Mouse (Mus musculus) hindbrain, embryonic 14.5 days (tissue): ENCODE data around the gene Hmgcs1. TPM values are rescaled to one million over a fixed set of nuclear protein-coding genes. Genes with fewer than 3 reads are reported as not detected.
"Not testable (repeated sequence)": the region's sequence is repeated elsewhere in the genome, so short reads cannot be mapped to it uniquely, and the experiment has no call there.

Experiments
- ATAC-seq: fragments of 200-750 bp; cut with Nextera tagmentation; 2 replicates; pipeline ENCODE4 v1.8.0; 2017; ENCODE audit warnings: moderate number of reproducible peaks, mild to moderate bottlenecking, moderate TSS enrichment, moderate library complexity; ENCODE audit not compliant: low FRiP score
- DNase-seq: peaks from one replicate; pipeline ENCODE4 v3.0.0-alpha.2; 2015; ENCODE audit warnings: low spot score
- H3K27ac ChIP-seq: fragments of 300-500 bp; sonication (generic); 2 replicates; pipeline ENCODE4 v1.5.1; 2014; ENCODE audit warnings: mild to moderate bottlenecking, moderate library complexity
- H3K27me3 ChIP-seq: fragments of 300-500 bp; sonication (generic); 2 replicates; pipeline ENCODE4 v1.6.1; 2014; ENCODE audit warnings: mild to moderate bottlenecking, low read length, mixed read lengths; ENCODE audit not compliant: control insufficient read depth, insufficient read depth
- H3K36me3 ChIP-seq: fragments of 300-500 bp; sonication (generic); replicated peaks from 2 replicates; pipeline ENCODE4 v1.6.1; 2014; ENCODE audit not compliant: control insufficient read depth, insufficient read depth
- H3K4me1 ChIP-seq: fragments of 300-500 bp; sonication (generic); replicated peaks from 2 replicates; pipeline ENCODE4 v1.6.1; 2014; ENCODE audit warnings: antibody characterized with exemption, low read length, mixed read lengths; ENCODE audit not compliant: control insufficient read depth, insufficient read depth
- H3K4me2 ChIP-seq: fragments of 300-500 bp; sonication (generic); replicated peaks from 2 replicates; pipeline ENCODE4 v1.6.1; 2014; ENCODE audit warnings: mild to moderate bottlenecking, moderate library complexity
- H3K4me3 ChIP-seq: fragments of 300-500 bp; sonication (generic); replicated peaks from 2 replicates; pipeline ENCODE4 v1.5.1; 2014; ENCODE audit warnings: mild to moderate bottlenecking, low read length
- H3K9ac ChIP-seq: fragments of 300-500 bp; sonication (generic); 2 replicates; pipeline ENCODE4 v1.6.1; 2014
- H3K9me3 ChIP-seq: fragments of 300-500 bp; sonication (generic); 2 replicates; pipeline ENCODE4 v1.6.1; 2016; ENCODE audit warnings: low read length; ENCODE audit not compliant: control insufficient read depth
- WGBS: fragments of 180-500 bp; shearing (Covaris S2); extraction: QIAGEN DNeasy Blood & Tissue Kit; methylation state at CpG from one replicate; pipeline ENCODE4 v1.1.7; 2014; 5-methylcytosine and 5-hydroxymethylcytosine counted together
- polyA plus RNA-seq: library from polyadenylated mRNA; unstranded; fragments of >200 nt; fragmentation: Nextera tagmentation; extraction: Ambion mirVana; gene quantifications from 2 replicates; pipeline ENCODE4 v1.2.1, GENCODE M21; 2014

Gene Hmgcs1
- polyA plus RNA-seq, 1 experiment from 2014 or later: 533 TPM

- ATAC-seq: no peak
- peaks cover 57% of the 10 kb centered on the region for H3K4me1 ChIP-seq
- H3K9me3 ChIP-seq: no peaks in the 10 kb centered on the region
- H3K4me3 ChIP-seq: no peak overlapping the region; the same call in 1 of the 2 replicates
- no peak overlapping the region for H3K9ac ChIP-seq
- peaks cover 38% of the 10 kb centered on the region for H3K36me3 ChIP-seq
- WGBS: 65% methylated on average over 4 of the region's 4 CpGs
- no peak overlapping the region for H3K27ac ChIP-seq
- no peaks in the 10 kb centered on the region for H3K27me3 ChIP-seq
- no peak for DNase-seq
- peak overlapping the region; percentile 27 for H3K4me2 ChIP-seq
Measured at GRCm38 (mm10) chr13:119695676-119696075, 5.5 kb downstream of the Hmgcs1 start.

- Histone ChIP-seq H3K4me2 (no peak overlapping the region), H3K4me1 (peaks cover 54% of the 10 kb centered on the region)
- ATAC-seq: no peak
Measured at GRCm38 (mm10) chr13:119696496-119696895, 6.3 kb downstream of the Hmgcs1 start.

GRCm38 (mm10) chr13:119698436-119698835, 8.3 kb downstream of the Hmgcs1 start:
- no peak overlapping the region for H3K4me2 ChIP-seq
- no peak for DNase-seq
- peaks cover 65% of the 10 kb centered on the region for H3K36me3 ChIP-seq
- no peaks in the 10 kb centered on the region for H3K9me3 ChIP-seq
- 89% methylated on average over 4 of the region's 4 CpGs for WGBS
- H3K4me1 ChIP-seq: peaks cover 35% of the 10 kb centered on the region
- H3K27ac ChIP-seq: no peak overlapping the region
- no peak overlapping the region for H3K9ac ChIP-seq
- no peak for ATAC-seq
- H3K27me3 ChIP-seq: no peaks in the 10 kb centered on the region
- no peak overlapping the region for H3K4me3 ChIP-seq

More at GRCm38 (mm10) chr13:119696496-119696895, 6.3 kb downstream of the Hmgcs1 start:
- Histone ChIP-seq H3K9ac (no peak overlapping the region), H3K9me3 (no peaks in the 10 kb centered on the region), H3K27me3 (no peaks in the 10 kb centered on the region), H3K27ac (no peak overlapping the region), H3K36me3 (peaks cover 46% of the 10 kb centered on the region), H3K4me3 (no peak overlapping the region)
- no peak for DNase-seq
- 61% methylated on average over 1 of the region's 1 CpGs for WGBS

- no peak for ATAC-seq
- peaks cover 96% of the 10 kb centered on the region for H3K36me3 ChIP-seq
- no peak overlapping the region for H3K4me2 ChIP-seq
- H3K4me3 ChIP-seq: no peak overlapping the region
- H3K9ac ChIP-seq: no peak overlapping the region
- H3K4me1 ChIP-seq: no peaks in the 10 kb centered on the region
- H3K27ac ChIP-seq: no peak overlapping the region
- no peaks in the 10 kb centered on the region for H3K9me3 ChIP-seq
- DNase-seq: no peak
- WGBS: 96% methylated on average over 7 of the region's 7 CpGs
- H3K27me3 ChIP-seq: no peaks in the 10 kb centered on the region
Measured at GRCm38 (mm10) chr13:119704280-119704679, 14.1 kb downstream of the Hmgcs1 start.

GRCm38 (mm10) chr13:119706278-119706880, 16.2 kb downstream of the Hmgcs1 start:
- not testable (repeated sequence) for ATAC-seq
- H3K36me3 ChIP-seq: peaks cover 95% of the 10 kb centered on the region
- WGBS: 90% methylated on average over 7 of the region's 8 CpGs

GRCm38 (mm10) chr13:119706953-119707352, 16.8 kb downstream of the Hmgcs1 start:
- peaks cover 92% of the 10 kb centered on the region for H3K36me3 ChIP-seq
- no peak overlapping the region for H3K4me3 ChIP-seq
- WGBS: 80% methylated on average over 7 of the region's 7 CpGs
- no peak overlapping the region for H3K27ac ChIP-seq
- H3K4me1 ChIP-seq: no peaks in the 10 kb centered on the region
- DNase-seq (no peak), ATAC-seq (no peak)
- H3K9ac ChIP-seq: no peak overlapping the region
- H3K27me3 ChIP-seq: no peaks in the 10 kb centered on the region
- no peaks in the 10 kb centered on the region for H3K9me3 ChIP-seq
- H3K4me2 ChIP-seq: no peak overlapping the region

More at GRCm38 (mm10) chr13:119706278-119706880, 16.2 kb downstream of the Hmgcs1 start:
- H3K9me3 ChIP-seq, H3K4me2 ChIP-seq, H3K27me3 ChIP-seq, DNase-seq, H3K4me1 ChIP-seq, H3K4me3 ChIP-seq, H3K27ac ChIP-seq, H3K9ac ChIP-seq: not testable (repeated sequence)

GRCm38 (mm10) chr13:119707906-119708305, 17.7 kb downstream of the Hmgcs1 start:
- no peak overlapping the region for H3K27ac ChIP-seq

GRCm38 (mm10) chr13:119708941-119709340, 18.8 kb downstream of the Hmgcs1 start:
- WGBS: 92% methylated on average over 5 of the region's 5 CpGs
- Histone ChIP-seq H3K4me2 (no peak overlapping the region), H3K4me1 (no peaks in the 10 kb centered on the region), H3K4me3 (no peak overlapping the region), H3K9ac (no peak overlapping the region), H3K36me3 (peaks cover 89% of the 10 kb centered on the region), H3K9me3 (no peaks in the 10 kb centered on the region), H3K27ac (no peak overlapping the region), H3K27me3 (no peaks in the 10 kb centered on the region)
- no peak for ATAC-seq
- DNase-seq: no peak

More at GRCm38 (mm10) chr13:119707906-119708305, 17.7 kb downstream of the Hmgcs1 start:
- Histone ChIP-seq H3K27me3 (no peaks in the 10 kb centered on the region), H3K4me2 (no peak overlapping the region), H3K36me3 (peaks cover 91% of the 10 kb centered on the region), H3K4me3 (no peak overlapping the region), H3K9ac (no peak overlapping the region), H3K9me3 (no peaks in the 10 kb centered on the region), H3K4me1 (no peaks in the 10 kb centered on the region)
- DNase-seq (no peak), ATAC-seq (no peak)
- 93% methylated on average over 6 of the region's 6 CpGs for WGBS

GRCm38 (mm10) chr13:119709388-119710267, 19.4 kb downstream of the Hmgcs1 start:
- H3K27ac ChIP-seq: no peak overlapping the region
- H3K9ac ChIP-seq: no peak overlapping the region
- WGBS: 90% methylated on average over 8 of the region's 8 CpGs
- no peaks in the 10 kb centered on the region for H3K27me3 ChIP-seq
- DNase-seq (no peak), ATAC-seq (peak; percentile 41; the same call in 1 of the 2 replicates)
- H3K9me3 ChIP-seq: no peaks in the 10 kb centered on the region
- H3K4me3 ChIP-seq: no peak overlapping the region
- peaks cover 87% of the 10 kb centered on the region for H3K36me3 ChIP-seq
- H3K4me1 ChIP-seq: no peaks in the 10 kb centered on the region
- H3K4me2 ChIP-seq: no peak overlapping the region
